Mouse (Mus musculus): ENCODE data around the gene Lin7c. TPM values are rescaled to one million over a fixed set of nuclear protein-coding genes. Genes with fewer than 3 reads are reported as not detected.

Lin7c gene
- polyA plus RNA-seq, 1 experiment from 2014 or later = 38.4 TPM

GRCm38 (mm10) chr2:109917496-109918413 lies 27.1 kb downstream of the Lin7c start, which contains the start of gene Lgr4:
TSS of gene Lgr4 (plus strand) at chr2:109917647.
- H3K4me2 ChIP-seq (replicated peaks; ENCODE audit: low read depth) = peak within 1 kb of the TSS; percentile 80
- H3K4me1 ChIP-seq (replicated peaks; ENCODE audit: control insufficient read depth, insufficient read depth) = no peaks in the 10 kb centered on the region
- peak; percentile 97 for DNase-seq (ENCODE audit: low spot score)
- H3K9ac ChIP-seq (ENCODE audit: low read length) = peak within 1 kb of the TSS; percentile 89
- peak within 1 kb of the TSS; percentile 98 for H3K27ac ChIP-seq (replicated peaks)
- TF ChIP-seq CTCF (IDR thresholded peaks at IDR 0.05; ENCODE audit: low read depth) (peak; percentile 44), EP300 (optimal IDR thresholded peaks at IDR 0.05) (no peak)
- H3K27me3 ChIP-seq (ENCODE audit: control insufficient read depth, insufficient read depth, low read length) = no peaks in the 10 kb centered on the region
- ATAC-seq (ENCODE audit: low FRiP score, low TSS enrichment) = peak; percentile 99
- peak within 1 kb of the TSS; percentile 89 for H3K4me3 ChIP-seq (ENCODE audit: low read depth, low read length)
- no peaks in the 10 kb centered on the region for H3K9me3 ChIP-seq (ENCODE audit: control insufficient read depth, low read length)
- no peaks in the 10 kb centered on the region for H3K36me3 ChIP-seq (ENCODE audit: control insufficient read depth, insufficient read depth, low read length)
- under 1% methylated on average over 91 of the region's 111 CpGs for WGBS

GRCm38 (mm10) chr2:109918592-109919262 lies 28.1 kb downstream of the Lin7c start:
- peak; percentile 43 for DNase-seq (ENCODE audit: low spot score)
- no peak for ATAC-seq (ENCODE audit: low FRiP score, low TSS enrichment)
- Histone ChIP-seq H3K9ac (ENCODE audit: low read length) (peak overlapping the region; percentile 89), H3K36me3 (ENCODE audit: control insufficient read depth, insufficient read depth, low read length) (no peaks in the 10 kb centered on the region), H3K27ac (replicated peaks) (peak overlapping the region; percentile 98), H3K9me3 (ENCODE audit: control insufficient read depth, low read length) (no peaks in the 10 kb centered on the region), H3K4me3 (ENCODE audit: low read depth, low read length) (peak overlapping the region; percentile 89), H3K4me2 (replicated peaks; ENCODE audit: low read depth) (peak overlapping the region; percentile 80), H3K4me1 (replicated peaks; ENCODE audit: control insufficient read depth, insufficient read depth) (no peaks in the 10 kb centered on the region), H3K27me3 (ENCODE audit: control insufficient read depth, insufficient read depth, low read length) (no peaks in the 10 kb centered on the region)
- WGBS = 8% methylated on average over 21 of the region's 22 CpGs
- TF ChIP-seq EP300 (optimal IDR thresholded peaks at IDR 0.05) = no peak
- TF ChIP-seq CTCF (IDR thresholded peaks at IDR 0.05; ENCODE audit: low read depth) = no peak

GRCm38 (mm10) chr2:109920471-109920870 lies 29.8 kb downstream of the Lin7c start:
- H3K9me3 ChIP-seq (ENCODE audit: control insufficient read depth, low read length) = no peaks in the 10 kb centered on the region
- no peaks in the 10 kb centered on the region for H3K36me3 ChIP-seq (ENCODE audit: control insufficient read depth, insufficient read depth, low read length)
- H3K4me1 ChIP-seq (replicated peaks; ENCODE audit: control insufficient read depth, insufficient read depth) = no peaks in the 10 kb centered on the region
- H3K27ac ChIP-seq (replicated peaks) = peak overlapping the region; percentile 36; the same call in 1 of the 2 replicates
- peak overlapping the region; percentile 47; the same call in 1 of the 2 replicates for H3K9ac ChIP-seq (ENCODE audit: low read length)
- H3K4me2 ChIP-seq (replicated peaks; ENCODE audit: low read depth) = peak overlapping the region; percentile 80
- 61% methylated on average over 7 of the region's 7 CpGs for WGBS
- no peak for DNase-seq (ENCODE audit: low spot score)
- no peak for TF ChIP-seq EP300 (optimal IDR thresholded peaks at IDR 0.05)
- H3K27me3 ChIP-seq (ENCODE audit: control insufficient read depth, insufficient read depth, low read length) = no peaks in the 10 kb centered on the region
- peak overlapping the region; percentile 89 for H3K4me3 ChIP-seq (ENCODE audit: low read depth, low read length)
- no peak for ATAC-seq (ENCODE audit: low FRiP score, low TSS enrichment)

GRCm38 (mm10) chr2:109921298-109922035 lies 30.8 kb downstream of the Lin7c start:
- 38% methylated on average over 8 of the region's 8 CpGs for WGBS
- no peak for ATAC-seq (ENCODE audit: low FRiP score, low TSS enrichment)
- peak overlapping the region; percentile 15 for H3K4me2 ChIP-seq (replicated peaks; ENCODE audit: low read depth)
- H3K4me3 ChIP-seq (ENCODE audit: low read depth, low read length) = no peak overlapping the region
- no peaks in the 10 kb centered on the region for H3K4me1 ChIP-seq (replicated peaks; ENCODE audit: control insufficient read depth, insufficient read depth)
- H3K36me3 ChIP-seq (ENCODE audit: control insufficient read depth, insufficient read depth, low read length) = no peaks in the 10 kb centered on the region; the same call in 1 of the 2 replicates
- H3K27ac ChIP-seq (replicated peaks) = 0 out of 2 replicates have a peak overlapping the region, but pooled peaks have one; percentile 36
- no peak overlapping the region for H3K9ac ChIP-seq (ENCODE audit: low read length)
- DNase-seq (ENCODE audit: low spot score) = no peak
- TF ChIP-seq CTCF (IDR thresholded peaks at IDR 0.05; ENCODE audit: low read depth) = no peak
- no peak for TF ChIP-seq EP300 (optimal IDR thresholded peaks at IDR 0.05)
- no peaks in the 10 kb centered on the region for H3K9me3 ChIP-seq (ENCODE audit: control insufficient read depth, low read length)
- H3K27me3 ChIP-seq (ENCODE audit: control insufficient read depth, insufficient read depth, low read length) = no peaks in the 10 kb centered on the region

GRCm38 (mm10) chr2:109922306-109922705 lies 31.7 kb downstream of the Lin7c start:
- no peaks in the 10 kb centered on the region for H3K4me1 ChIP-seq (replicated peaks; ENCODE audit: control insufficient read depth, insufficient read depth)
- H3K27ac ChIP-seq (replicated peaks) = no peak overlapping the region
- no peak for DNase-seq (ENCODE audit: low spot score)
- H3K27me3 ChIP-seq (ENCODE audit: control insufficient read depth, insufficient read depth, low read length) = no peaks in the 10 kb centered on the region
- H3K4me3 ChIP-seq (ENCODE audit: low read depth, low read length) = no peak overlapping the region
- 53% methylated on average over 3 of the region's 3 CpGs for WGBS
- H3K9me3 ChIP-seq (ENCODE audit: control insufficient read depth, low read length) = no peaks in the 10 kb centered on the region
- no peak overlapping the region for H3K4me2 ChIP-seq (replicated peaks; ENCODE audit: low read depth)
- ATAC-seq (ENCODE audit: low FRiP score, low TSS enrichment) = no peak
- no peak overlapping the region for H3K9ac ChIP-seq (ENCODE audit: low read length)
- TF ChIP-seq CTCF (IDR thresholded peaks at IDR 0.05; ENCODE audit: low read depth) (no peak), EP300 (optimal IDR thresholded peaks at IDR 0.05) (no peak)
- no peaks in the 10 kb centered on the region; the same call in 1 of the 2 replicates for H3K36me3 ChIP-seq (ENCODE audit: control insufficient read depth, insufficient read depth, low read length)
